Mouse (Mus musculus) gastrocnemius, postnatal 25 days (tissue): ENCODE results near the gene Got2. TPM values are rescaled to one million over a fixed set of nuclear protein-coding genes. Genes with fewer than 3 reads are reported as not detected.

Experiments used
- DNase-seq: peaks from one replicate; pipeline ENCODE4 v3.0.0; 2022
- long read RNA-seq, 2 experiments: library from polyadenylated mRNA; stranded (forward); transcript quantifications; one replicate each; pipeline ENCODE4 v2.0.0; 2021
- total RNA-seq, 2 experiments: library from RNA; stranded (reverse); gene quantifications; 1 replicate in 1 of 2; 2 replicates in 1 of 2; pipeline ENCODE4 v1.2.3; 2021

Gene Got2
- 100 to 1,000 TPM; 441 to 462 TPM for total RNA-seq
- long read RNA-seq, experiment 1, transcript Got2-201 (10 exons, 2,530 nt) = major isoform, 53 of 285 reads
- long read RNA-seq, experiment 1, partial matches to known transcripts = 14 of 285 reads
- long read RNA-seq, experiment 1, other reads (novel, unspliced or antisense) = 218 of 285 reads
- long read RNA-seq, experiment 2, transcript Got2-201 (10 exons, 2,530 nt) = major isoform, 90 of 325 reads
- long read RNA-seq, experiment 2, partial matches to known transcripts = 31 of 325 reads
- long read RNA-seq, experiment 2, other reads (novel, unspliced or antisense) = 203 of 325 reads

DNA sequence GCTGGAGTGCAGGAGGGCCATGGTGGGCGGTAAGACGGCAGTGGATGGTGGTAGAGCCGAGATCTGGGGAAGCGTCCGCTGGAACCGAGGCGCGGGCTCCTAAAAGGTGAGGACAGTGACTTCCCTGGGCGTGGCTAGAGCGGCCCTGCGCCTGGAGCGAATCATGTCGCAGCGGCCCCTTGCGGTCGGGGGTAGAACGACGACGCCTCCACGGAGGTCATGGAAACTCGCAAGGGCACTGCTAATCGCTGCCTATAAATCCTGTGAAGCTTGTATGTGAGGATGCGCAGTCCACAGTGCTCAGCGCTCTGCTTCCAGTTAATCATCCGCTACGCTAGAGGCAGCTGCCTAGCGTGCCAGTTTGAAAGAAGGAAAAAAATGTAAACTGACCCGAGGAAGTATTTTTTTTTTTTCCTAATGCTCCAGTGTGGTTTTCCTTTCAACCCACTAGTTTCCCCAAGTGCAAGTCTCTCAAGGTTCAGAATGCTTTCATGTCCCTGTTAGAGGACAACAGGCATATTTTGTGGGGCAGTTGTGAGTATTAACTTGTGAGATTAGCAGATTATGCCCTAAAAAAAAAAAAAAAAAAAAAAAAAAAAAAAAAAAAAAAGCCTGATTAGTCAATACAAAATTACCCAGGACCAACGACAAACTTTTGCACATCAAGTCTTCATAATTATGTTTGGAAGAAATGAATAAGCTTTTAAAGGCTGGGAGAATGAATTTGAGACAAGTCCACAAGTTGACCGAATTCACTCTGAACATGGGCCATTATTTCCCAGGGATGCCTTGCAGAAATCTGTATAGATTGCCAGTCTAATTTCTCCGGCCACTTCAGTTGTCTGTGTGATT is at the start of gene Got2:
Got2 (minus strand) TSS at position 263 of the 852 bp plus-strand sequence.
- peak; percentile 87 for DNase-seq

DNA sequence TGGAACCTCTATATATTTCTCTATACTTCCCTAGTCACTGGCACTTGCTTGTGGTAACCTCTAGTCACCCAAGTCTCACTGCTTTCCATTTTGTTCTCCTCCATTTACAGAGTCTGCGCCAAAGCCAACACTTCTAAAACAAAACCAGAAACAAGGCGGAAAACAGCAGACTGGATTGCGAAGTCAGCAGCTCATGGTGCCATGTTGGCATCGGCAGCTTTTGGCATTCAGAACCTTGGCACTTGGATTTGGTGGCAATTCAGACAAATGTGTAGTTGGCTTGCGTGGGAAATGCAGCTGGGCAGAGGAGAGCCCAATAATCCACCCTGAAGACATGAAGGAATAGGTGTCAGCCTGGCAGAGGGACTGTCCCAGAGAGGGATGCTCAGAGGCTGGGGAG is 44.5 kb upstream of the Got2 start:
- no peak for DNase-seq

DNA sequence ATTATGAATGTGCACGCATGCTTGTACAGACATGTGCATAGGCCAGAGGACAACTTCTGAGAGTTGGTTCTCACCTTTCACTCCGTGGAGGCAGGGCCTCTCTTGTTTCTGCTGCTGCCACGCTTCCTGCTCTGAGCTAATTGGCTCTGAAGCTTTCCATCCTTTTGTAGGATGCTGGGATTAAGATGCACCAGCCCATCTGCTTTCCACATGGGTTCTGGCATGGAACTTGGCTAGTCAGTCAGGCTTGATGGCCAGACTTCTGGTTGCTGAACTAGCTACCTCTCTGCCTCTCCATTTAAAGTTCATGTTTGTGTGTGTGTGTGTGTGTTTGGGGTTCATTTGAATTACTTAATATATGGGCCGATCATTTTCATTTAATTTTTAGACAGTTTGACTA is 41.5 kb upstream of the Got2 start:
- DNase-seq = no peak

DNA sequence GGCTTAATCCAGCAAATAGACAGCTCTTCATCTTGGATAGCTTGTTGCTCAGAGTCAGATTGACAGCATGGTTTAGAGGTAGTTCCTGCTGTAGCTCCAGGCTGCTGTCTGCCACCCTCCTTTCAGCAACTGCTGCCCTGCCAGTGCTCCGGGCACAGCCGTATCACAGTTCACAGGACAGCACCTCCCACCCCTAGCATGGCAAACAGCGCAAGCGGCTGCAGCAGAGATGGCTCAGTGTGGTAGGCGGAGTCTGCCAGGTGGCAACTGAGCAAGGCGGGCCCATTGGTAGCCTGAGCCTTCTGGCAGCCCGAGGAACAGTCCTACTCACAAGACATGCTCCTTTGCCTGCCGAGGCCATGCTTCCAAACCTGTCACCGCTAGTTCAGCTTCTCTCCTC is 27.8 kb upstream of the Got2 start:
- peak; percentile 19 for DNase-seq

DNA sequence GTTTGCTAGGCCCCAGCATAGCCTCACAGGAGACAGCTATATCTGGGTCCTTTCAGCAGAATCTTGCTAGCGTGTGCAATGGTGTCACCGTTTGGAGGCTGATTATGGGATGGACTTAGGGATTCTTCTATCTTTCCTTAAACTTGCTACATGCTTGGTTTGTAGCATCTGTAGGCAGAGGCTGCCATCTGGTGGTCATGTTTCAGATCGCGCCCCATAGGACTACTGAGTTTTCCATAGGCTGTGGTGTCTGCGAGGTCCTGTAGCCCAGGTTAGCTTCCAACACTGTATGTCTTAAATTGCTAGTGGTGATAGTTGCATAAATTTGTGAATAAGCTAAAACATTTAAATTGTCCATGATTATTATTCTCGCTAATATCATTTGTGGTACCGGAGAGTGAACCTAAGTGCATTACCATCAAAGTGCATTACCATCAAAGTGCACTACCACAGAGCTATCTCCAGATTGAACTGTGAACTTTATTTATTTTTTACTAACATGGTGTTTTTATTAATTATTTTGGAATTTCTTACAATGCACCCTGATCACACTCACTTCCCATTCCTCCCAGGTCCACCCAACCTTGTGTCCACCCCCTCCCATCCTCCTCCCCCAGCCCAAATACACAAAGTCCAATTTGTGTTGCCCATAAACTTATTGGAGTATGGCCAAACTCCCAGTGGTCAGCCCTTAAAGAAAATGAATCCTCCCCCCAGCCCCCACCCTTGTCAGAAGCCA is 26.7 kb upstream of the Got2 start:
- DNase-seq = peak; percentile 34

DNA sequence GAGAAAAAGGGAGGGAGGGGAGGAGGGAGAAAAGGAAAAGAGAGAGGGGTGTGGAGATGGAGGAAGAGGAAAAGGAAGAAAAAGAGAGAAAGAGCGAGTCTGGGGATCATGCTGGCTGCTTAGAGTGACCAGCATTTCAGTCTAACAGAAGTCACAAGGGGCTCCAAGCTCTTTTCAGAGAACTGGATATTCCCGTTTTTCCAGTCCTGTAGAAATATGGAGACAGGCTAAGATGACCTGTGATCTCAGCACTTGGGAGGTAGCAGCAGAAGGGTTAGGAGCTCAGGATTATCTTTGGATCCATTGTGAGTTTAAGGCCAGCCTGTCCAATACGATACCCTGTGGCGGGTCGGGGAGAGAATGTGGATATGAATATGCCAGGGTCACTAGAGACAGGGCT is 22.9 kb upstream of the Got2 start:
- DNase-seq = no peak

DNA sequence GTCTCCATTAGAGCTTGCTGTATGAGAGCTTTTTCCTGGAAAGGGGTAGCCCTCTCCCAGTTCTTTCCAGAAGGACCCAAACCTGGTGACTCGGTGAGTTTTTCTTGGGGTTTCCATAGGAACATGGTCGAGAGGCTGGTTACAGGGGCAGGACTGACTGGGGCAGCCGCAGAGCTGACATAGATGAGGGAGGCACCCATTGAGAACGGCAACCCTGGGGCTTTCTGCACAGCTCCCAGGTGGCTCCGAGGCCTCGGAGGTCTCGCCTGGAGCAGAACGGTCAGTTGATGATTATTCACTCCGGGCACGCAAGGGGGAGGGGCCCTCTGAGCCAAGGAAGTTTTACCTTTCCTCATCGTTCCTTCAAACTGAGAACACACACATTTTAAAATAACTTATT is 19.5 kb upstream of the Got2 start:
- DNase-seq = no peak

DNA sequence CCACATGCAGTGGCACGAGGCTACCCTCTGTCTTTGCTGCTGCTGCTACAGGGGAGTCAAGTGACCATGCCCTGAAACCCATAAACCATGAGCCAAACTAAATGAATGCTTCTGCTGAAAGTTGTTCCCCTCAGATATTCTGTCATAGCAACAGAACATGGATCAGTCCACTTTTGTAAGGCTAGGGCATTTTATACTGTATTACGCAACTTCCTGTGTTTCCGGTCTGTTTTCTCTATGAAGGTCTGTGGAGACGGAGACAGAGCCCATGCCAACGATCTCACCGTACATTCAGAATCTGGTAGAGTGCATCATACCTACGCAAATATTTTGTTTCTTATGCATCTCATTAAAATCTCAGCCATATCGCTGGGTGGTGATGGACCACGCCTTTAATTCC is 18.4 kb upstream of the Got2 start:
- no peak for DNase-seq

DNA sequence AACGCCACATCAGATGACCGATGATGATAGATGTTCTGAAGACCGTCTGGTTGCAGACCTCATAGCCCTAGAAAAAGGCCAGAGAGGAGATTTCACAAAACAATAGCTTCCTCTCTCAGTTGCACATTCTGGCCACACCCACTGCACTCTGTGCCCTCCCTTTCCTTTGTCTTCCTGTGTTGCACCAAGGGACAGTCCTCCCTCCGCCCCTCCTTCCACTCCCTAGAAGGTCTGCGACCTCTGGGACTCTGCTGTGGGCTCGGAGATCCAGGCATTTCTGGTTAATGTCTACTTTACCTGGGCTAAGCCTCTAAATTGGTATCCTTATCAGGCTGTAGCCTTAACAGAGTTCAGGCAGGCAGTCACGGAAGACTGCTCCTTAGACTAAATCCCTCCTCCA is 13.5 kb upstream of the Got2 start:
- DNase-seq = no peak

DNA sequence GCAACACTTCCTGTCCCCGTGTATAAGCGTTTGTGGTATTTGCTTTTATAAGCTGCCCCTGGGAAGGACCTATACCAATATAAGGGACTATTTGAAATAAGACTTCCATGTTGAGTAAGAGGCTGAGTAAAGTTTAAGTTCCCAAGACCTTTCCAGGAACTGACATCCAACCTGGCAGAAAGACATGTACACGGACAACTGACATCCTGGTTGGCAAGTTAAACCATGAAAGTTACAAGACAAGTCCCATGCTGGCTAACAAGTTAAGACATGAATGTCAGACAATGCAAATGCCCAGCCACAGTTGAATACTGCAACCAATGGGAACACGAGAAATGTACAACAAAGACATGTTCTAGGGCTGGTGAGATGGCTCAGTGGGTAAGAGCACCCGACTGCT is 5.4 kb upstream of the Got2 start:
- no peak for DNase-seq

DNA sequence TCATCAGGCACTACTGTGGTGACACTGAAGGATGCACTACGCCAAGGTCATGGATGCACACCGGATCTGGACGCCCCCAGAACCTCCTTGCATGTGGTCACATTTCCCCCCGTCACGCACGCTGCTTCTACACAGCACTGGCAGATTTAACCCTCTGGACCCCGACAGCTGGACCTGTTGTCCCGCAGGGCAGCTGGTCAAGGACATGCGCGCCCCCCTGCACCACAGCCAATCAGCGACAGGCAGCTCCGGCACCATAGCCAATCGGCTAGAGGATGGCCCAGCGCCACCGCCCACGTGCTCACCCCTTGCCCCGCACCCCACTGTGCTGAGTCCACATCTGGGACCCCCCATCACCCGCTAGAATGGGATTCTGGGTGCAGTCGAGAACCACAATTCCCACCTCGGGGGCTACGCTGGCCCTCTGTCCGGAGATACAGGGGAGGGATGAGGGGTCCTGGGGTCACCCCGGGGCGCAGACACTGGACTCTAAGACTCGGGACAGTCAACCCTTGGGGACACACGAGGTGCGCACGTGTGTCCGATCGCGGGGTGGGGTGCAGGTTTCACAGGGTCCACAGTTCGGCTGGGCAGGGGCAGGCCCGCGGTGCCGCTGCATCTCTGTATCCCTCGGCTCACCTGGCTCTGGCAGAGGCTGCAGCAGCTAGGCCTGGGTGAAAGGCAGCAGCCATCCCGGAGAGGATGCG is 616 bp downstream of the Got2 start:
- peak; percentile 87 for DNase-seq

DNA sequence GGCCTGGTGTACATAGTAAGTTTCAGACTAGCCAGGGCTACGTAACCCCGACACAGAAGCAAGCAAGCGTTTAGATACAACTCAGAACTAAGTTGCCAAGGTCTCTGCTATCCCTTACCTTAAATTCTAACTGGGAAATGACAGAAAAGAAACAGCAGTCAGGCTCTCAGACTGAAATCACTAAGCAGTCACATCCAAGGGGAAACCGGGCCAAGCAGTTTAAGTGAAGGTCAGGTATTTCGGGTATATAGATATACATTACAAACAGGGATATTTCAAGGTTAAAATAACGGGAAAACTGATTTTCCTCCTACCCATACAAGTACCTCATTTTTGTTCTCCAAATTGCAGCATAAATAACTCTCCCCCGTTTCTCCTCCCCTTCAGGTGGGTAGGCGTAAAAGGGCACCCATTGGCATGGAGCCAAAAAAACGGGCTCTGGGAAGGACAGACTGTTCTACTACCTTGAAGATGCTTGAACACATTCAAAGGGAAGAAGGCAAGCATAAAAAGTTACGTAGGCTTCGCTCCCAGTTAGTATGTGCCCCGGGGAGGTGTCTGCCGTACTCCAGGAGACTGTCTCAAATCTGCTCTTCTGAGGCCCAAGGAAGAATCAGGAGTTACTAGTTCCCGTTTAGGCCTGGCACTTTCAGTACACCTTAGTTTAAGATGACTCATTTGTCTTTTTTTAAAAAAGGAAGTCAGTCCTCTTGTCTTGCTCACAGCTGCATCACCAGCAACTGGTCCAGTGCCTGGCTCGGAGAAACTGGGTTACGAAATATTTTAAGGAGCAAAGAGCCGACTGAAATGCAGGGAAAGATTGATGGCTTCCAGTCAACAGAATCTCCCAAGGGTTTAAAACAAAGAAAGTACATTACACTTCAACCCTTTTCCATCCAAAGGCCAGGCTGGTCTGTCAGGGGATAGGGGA is 1.4 kb downstream of the Got2 start:
- DNase-seq = peak; percentile 42

DNA sequence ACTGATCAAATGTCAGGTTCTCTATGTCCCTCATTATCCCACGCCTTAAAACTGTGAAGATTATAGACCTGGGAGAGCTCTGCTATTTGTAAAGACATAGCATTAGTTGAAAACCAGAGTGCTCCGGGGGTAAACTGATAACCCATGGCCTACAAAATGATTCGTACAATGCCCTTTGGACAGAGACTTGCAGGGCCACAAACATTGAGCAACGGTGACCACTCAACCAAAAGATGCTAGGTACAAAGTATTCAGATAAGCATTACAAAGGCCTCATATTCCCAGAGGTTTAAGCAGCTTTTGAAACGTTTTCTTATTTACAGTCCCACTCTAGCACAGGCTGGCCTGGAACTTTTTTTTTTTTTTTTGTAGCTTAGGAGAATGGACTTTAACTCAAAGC is 2.4 kb downstream of the Got2 start:
- no peak for DNase-seq

DNA sequence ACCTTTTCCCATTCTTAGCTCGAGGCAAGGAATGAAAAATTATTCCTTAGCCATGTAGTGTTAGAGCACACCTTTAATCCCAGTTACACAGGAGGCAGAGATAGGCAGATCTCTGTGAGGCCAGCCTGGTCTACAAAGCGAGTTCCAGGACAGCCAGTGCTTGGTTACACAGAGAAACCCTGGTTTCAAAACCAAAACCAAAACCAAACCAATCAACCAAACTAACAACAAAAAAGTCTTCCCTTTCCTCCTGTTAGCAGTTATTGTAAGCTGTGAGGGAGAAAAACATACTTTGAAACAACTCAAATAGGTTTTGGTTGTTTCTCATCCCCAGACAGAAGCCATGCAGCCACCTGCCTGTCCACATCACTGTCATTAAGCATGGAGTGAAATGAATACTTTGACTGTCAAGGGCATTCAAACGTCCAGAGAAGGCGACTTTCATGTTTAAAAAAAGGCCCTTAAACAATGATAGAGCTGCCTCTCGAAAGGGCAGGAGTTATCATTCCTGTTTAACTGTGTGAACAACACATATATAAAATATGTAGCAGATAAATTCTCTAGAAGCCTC is 3.0 kb downstream of the Got2 start:
- DNase-seq = no peak

DNA sequence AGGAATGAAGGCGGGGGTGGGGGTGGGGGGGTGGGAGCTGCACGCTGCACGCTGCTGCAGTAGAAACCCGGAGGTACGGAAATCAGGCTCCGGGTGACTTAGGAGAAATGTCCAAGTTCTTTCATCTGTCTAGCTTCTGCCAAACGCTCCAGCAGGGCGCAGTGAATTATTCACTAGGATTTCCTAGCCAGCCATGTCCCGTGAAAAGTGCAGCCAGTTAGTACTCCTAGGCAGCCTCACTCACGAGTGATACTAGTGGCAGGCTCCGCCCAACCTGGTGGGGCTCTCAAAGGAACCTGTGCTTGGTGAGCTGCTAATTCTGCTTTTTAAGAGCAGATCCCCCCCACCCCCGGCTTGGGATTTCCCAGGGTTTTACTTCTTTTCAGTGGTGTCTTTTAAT is 3.9 kb downstream of the Got2 start:
- DNase-seq = no peak

DNA sequence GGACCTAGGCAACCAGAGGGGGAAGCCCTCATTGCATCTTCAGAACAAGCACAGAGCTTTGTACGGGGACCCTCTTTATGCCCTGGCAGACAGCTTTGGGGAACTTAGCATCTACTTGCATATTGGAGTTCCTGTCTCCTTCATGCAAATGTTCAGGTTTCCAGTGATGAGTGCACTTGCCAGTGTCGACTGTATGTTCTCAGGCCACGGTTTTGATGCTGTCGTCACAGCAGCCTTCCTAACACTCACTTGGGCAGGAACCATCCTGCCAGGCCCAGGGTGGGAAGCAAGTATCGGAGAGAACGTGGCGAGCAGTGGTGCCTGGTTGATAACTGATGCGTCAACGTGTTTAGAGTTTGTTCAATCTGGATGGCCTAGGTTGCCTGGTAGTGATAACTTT is 6.2 kb downstream of the Got2 start:
- no peak for DNase-seq

DNA sequence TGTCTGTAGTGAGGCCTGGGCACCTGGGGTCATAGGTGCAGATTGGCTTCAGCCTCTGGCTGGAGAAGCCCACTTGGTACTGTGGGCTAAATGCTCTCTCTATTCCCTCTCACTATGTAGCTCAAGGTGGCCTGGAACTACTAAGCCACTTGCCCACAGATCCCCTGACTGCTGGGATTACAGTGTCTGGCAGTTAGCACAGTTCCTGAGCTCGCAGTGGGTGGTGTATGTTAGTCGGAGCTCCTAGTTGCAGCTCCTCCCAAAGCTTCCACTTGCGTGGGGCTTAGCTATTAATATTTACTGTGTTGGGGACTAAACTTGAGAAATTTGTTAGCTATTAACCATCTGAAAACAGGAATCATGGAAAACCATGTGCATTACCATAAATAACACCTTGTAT is 6.8 kb downstream of the Got2 start:
- DNase-seq = no peak

DNA sequence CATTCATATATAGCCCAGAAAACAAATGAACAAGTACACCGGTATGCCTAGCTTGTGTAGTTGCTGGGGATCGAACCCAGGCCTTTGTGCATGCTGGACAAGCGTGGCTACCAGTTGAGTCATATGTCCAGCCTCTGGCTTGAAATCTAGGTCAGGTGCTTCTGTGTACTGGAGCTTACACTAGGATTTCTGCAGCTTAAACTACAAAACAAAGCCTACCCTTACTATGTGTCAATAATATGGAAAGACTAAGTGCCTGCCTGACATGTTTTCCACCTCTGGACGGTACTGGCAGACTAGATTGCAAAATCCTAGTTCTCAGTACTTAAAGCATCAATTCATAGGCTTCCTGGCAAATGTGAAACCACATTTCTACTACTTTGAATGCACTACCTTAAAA is 8.5 kb downstream of the Got2 start:
- DNase-seq = no peak

DNA sequence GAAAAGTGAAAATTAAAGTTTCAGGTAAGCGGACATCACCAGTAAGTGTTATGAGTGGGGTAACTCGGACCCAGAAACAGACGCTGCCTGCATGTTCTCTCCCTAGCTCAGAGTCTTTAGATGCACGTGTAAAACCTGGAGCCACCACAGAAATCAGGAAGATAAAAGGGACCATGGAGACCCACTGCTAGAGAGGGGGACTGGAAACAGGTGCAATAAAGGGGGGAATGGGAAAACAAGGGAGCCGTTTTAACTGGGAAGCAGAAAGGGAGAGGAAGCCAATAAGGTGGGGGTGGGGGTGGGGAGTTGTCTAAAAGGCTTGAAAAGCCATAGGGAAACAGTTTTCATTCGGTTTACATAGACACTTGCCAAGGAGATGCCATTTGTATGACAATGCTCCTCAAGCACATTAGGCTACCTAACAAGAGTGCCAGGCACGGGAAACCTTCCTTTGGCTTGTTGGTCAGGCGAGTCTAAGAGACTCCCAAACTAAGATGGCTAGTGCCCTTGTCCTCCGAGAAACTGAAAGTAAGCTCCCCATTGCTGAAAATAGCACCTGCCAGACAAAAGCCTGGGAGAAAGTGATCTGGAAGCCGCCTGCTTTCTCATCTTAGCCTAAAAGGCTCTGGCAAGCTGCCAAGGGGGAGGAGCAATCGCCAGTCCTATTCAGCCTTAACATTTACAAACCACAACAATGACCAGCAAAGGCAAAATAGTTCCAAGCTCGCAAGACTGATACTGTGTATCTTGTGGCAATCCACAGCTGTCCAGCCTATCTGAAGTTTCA is 10.0 kb downstream of the Got2 start:
- no peak for DNase-seq

DNA sequence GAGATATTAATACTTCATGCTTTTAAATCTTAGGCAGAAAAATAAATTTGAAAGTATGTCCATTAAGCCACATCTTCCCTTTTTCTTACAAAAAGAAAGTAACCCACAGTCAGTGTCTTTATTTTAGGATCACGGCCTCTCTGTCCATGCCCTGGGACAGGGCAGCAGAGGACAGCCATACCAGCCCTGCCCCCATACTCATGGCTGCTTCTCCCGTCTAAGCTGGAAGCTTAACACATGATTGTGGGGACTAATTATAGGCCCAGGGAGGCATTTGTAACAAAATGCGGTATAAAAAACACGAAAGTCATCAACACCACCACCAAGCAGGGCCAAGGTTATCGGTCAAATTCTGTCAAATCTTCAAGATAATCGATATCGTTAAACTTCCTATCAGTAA is 13.1 kb downstream of the Got2 start:
- DNase-seq = no peak
